Mouse (Mus musculus): ENCODE measurements at regions not wholly inside any gene's neighbourhood (a gene's known extent, or its start where the extent isn't known, plus 50 kb on each side); places are given as distances from the start of the nearest gene placed in this dataset.

- no peak for DNase-seq
Measured at GRCm38 (mm10) chr9:30175376-30175775, 212.4 kb upstream of the Ntm start.

- DNase-seq, result no peak
Measured at GRCm38 (mm10) chr9:30183409-30183808, 220.5 kb upstream of the Ntm start.

GRCm38 (mm10) chr9:30184996-30185763 is 222.2 kb upstream of the Ntm start:
- DNase-seq, result no peak

GRCm38 (mm10) chr9:30186261-30186660 is 223.3 kb upstream of the Ntm start:
- DNase-seq, result no peak

GRCm38 (mm10) chr9:30190078-30190477 is 227.1 kb upstream of the Ntm start:
- DNase-seq, result no peak

GRCm38 (mm10) chr9:30191119-30191518 is 228.2 kb upstream of the Ntm start:
- no peak for DNase-seq

- no peak for DNase-seq
Measured at GRCm38 (mm10) chr9:30191902-30192301, 229.0 kb upstream of the Ntm start.

GRCm38 (mm10) chr9:30194866-30195265 is 231.9 kb upstream of the Ntm start:
- no peak for DNase-seq

- DNase-seq, result no peak
Measured at GRCm38 (mm10) chr9:30202411-30202810, 224.5 kb upstream of the Snx19 start.

- no peak for DNase-seq
Measured at GRCm38 (mm10) chr9:30207631-30208030, 219.3 kb upstream of the Snx19 start.

- DNase-seq, result no peak
Measured at GRCm38 (mm10) chr9:30209806-30210205, 217.1 kb upstream of the Snx19 start.

- no peak for DNase-seq
Measured at GRCm38 (mm10) chr9:30212471-30213075, 214.3 kb upstream of the Snx19 start.

- no peak for DNase-seq
Measured at GRCm38 (mm10) chr9:30234501-30235163, 192.3 kb upstream of the Snx19 start.

- no peak for DNase-seq
Measured at GRCm38 (mm10) chr9:30235791-30236190, 191.1 kb upstream of the Snx19 start.

- no peak for DNase-seq
Measured at GRCm38 (mm10) chr9:30242107-30242506, 184.8 kb upstream of the Snx19 start.

GRCm38 (mm10) chr9:30264533-30265168 is 162.3 kb upstream of the Snx19 start:
- DNase-seq, result peak in 1 of 2 experiments; percentile 6

GRCm38 (mm10) chr9:30271081-30271480 is 155.8 kb upstream of the Snx19 start:
- no peak for DNase-seq

GRCm38 (mm10) chr9:30273836-30274235 is 153.1 kb upstream of the Snx19 start:
- no peak for DNase-seq

GRCm38 (mm10) chr9:30278231-30278630 is 148.7 kb upstream of the Snx19 start:
- DNase-seq, result no peak

- DNase-seq, result no peak
Measured at GRCm38 (mm10) chr9:30283080-30283770, 143.7 kb upstream of the Snx19 start.

- no peak for DNase-seq
Measured at GRCm38 (mm10) chr9:30283771-30284148, 143.1 kb upstream of the Snx19 start.

GRCm38 (mm10) chr9:30284562-30285323 is 142.2 kb upstream of the Snx19 start:
- DNase-seq, result no peak
